Mouse (Mus musculus) spleen, adult 2 months (tissue): Measurements from ENCODE around the gene Ltbr.

Experiments
- CTCF ChIP-seq: fragments of 200-500 bp; IDR thresholded peaks from 2 replicates; pipeline ENCODE4 v1.5.1; 2011; ENCODE audit warnings: mild to moderate bottlenecking, inconsistent platforms; ENCODE audit not compliant: insufficient read depth, insufficient read length, insufficient replicate concordance; ENCODE audit errors: extremely low read depth
- POLR2A ChIP-seq: fragments of 200-500 bp; IDR thresholded peaks from 2 replicates; pipeline ENCODE4 v1.6.1; 2011; ENCODE audit warnings: low read depth, low read length, inconsistent platforms

GRCm38 (mm10) chr6:125353655-125354054 is 40.0 kb upstream of the Ltbr start:
- TF ChIP-seq CTCF (no peak), POLR2A (no peak)
